Mouse (Mus musculus) E14TG2a.4 (cell line): ENCODE measurements around the gene Rftn2.

Experiments
- H3K27me3 ChIP-seq: 2 replicates; pipeline ENCODE4 v1.6.1; 2014; ENCODE audit warnings: low read length, control low read depth; ENCODE audit not compliant: insufficient read depth
- H3K36me3 ChIP-seq: 2 replicates; pipeline ENCODE4 v1.6.1; 2014; ENCODE audit warnings: low read length, control low read depth; ENCODE audit not compliant: insufficient read depth
- H3K4me1 ChIP-seq: replicated peaks from 2 replicates; pipeline ENCODE4 v1.6.1; 2014; ENCODE audit warnings: low read depth, low read length, control low read depth
- H3K4me3 ChIP-seq: replicated peaks from 2 replicates; pipeline ENCODE4 v1.5.1; 2014; ENCODE audit warnings: mild to moderate bottlenecking, low read length
- H3K9me3 ChIP-seq: 2 replicates; pipeline ENCODE4 v1.6.1; 2014; ENCODE audit warnings: low read length, control low read depth
- CTCF ChIP-seq: conservative IDR thresholded peaks from 2 replicates; pipeline ENCODE4 v1.5.1; 2014; ENCODE audit warnings: low read length
- NANOG ChIP-seq: IDR thresholded peaks from 2 replicates; pipeline ENCODE4 v1.6.1; 2014; ENCODE audit warnings: borderline replicate concordance, low read length, mixed read lengths
- POU5F1 ChIP-seq: IDR thresholded peaks from 2 replicates; pipeline ENCODE4 v1.6.1; 2014; ENCODE audit warnings: low read length, borderline replicate concordance

Gene Rftn2

DNA sequence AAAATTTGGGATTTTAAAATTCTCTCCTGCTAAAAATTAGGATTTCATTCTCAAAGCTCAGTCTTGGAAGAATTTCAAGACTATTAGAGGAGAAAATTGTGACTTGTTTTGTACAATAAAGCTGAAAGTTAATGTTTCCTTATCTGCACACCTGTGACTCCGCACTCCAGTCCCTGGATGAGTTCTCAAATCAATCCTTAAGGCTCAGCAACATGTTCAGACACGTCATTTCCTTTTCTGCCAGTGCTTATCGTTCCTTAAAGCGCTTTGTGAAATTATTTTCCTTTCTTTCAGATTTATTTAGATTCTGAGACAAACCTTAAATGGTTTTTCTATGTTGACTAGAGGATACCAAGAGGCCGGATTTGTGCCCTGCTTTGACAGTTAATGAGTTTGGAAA is 9.9 kb upstream of the Rftn2 start:
- H3K4me1 ChIP-seq = peaks cover 37% of the 10 kb centered on the region
- no peaks in the 10 kb centered on the region for H3K9me3 ChIP-seq
- H3K36me3 ChIP-seq = peaks cover 30% of the 10 kb centered on the region
- no peak for TF ChIP-seq CTCF
- no peak for TF ChIP-seq NANOG
- TF ChIP-seq POU5F1 = no peak
- H3K27me3 ChIP-seq = peaks cover 11% of the 10 kb centered on the region
- peak overlapping the region; percentile 94 for H3K4me3 ChIP-seq

DNA sequence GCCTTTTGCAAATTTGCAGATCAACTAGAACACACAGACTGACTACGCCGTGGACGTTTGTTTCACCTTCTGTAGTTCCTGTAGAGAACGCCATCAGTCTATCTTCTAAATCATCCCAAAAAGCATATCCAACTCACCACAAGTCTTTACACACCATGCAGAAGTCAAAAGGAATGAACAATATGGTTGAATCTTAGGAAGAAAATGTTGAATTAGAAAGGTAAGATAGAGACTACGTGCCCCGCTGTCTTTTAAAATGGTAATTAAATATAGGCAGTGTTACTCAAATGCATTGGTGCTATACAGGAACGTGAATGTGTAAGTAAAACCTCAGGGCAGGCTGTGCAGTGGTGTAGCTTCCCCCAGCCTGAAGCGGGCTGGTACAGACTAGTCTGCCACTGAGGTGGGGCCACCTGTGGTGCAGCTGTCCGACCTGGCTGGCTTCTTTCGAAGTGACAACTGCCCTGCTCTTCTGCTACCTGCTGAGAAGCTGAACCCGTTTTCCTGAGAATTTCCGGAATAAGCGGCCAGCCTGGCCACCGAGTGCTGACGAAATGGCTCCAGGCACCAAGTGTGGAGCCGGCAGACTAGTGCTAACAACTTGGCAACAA is 8.4 kb upstream of the Rftn2 start:
- TF ChIP-seq NANOG (no peak), CTCF (no peak), POU5F1 (no peak)
- H3K4me1 ChIP-seq = peaks cover 33% of the 10 kb centered on the region
- H3K27me3 ChIP-seq = peaks cover 11% of the 10 kb centered on the region
- peak overlapping the region; percentile 48 for H3K4me3 ChIP-seq
- H3K36me3 ChIP-seq = peaks cover 15% of the 10 kb centered on the region
- no peaks in the 10 kb centered on the region for H3K9me3 ChIP-seq

DNA sequence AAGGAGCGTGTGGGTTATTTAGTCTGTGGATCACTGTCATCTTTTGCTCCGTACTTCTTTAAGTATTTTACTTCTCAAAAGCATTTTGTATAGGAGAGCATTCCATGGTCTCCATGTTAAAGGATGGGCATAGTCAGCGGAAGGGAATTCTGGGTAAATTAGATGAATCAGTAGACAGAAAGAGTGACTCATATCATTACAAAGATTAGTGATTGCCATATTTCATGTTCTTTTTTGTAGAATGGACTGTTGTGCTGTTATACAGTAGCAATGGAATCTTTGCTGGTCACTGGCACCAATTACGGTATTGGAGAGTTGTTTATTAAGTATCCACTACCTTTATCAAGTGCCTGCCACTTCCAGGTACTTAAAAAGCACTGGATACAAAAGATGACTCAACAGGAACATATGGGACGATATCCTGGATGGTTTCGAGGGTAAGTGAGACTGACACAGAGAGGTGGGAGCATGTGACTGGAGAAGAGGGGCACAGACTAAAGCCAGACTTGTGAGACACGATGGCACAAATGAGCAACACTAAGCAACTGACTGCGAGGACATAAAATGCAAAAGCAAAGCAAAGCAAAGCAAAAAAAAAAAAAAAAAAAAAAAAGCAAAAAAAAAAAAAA is 1.8 kb upstream of the Rftn2 start:
- H3K4me3 ChIP-seq = no peak overlapping the region
- no peak for TF ChIP-seq CTCF
- TF ChIP-seq NANOG = no peak
- TF ChIP-seq POU5F1 = no peak
- H3K36me3 ChIP-seq = no peaks in the 10 kb centered on the region
- peaks cover 21% of the 10 kb centered on the region for H3K27me3 ChIP-seq
- H3K9me3 ChIP-seq = no peaks in the 10 kb centered on the region
- peaks cover 37% of the 10 kb centered on the region for H3K4me1 ChIP-seq

DNA sequence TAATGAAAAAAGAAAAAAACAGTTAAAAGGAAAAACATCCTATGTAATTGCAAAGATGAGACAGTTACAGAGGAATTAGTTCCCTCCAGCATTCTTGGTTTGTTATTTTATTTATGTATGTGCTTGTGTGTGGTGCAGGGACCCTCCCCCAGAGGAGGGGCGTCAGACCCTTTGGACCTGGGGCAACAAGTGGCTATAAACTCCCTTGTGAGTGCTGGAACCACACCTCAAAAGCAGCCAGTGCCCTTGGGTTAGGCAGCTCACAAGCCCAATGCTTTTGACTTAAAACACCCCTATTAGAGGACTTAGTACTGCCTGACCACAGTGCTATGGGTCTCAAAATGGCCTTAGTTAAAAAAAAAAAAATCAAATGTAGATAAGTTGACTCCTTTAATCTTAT is 794 bp upstream of the Rftn2 start:
- H3K4me3 ChIP-seq = no peak overlapping the region
- TF ChIP-seq NANOG (no peak), POU5F1 (no peak), CTCF (no peak)
- H3K4me1 ChIP-seq = peaks cover 41% of the 10 kb centered on the region
- peaks cover 21% of the 10 kb centered on the region for H3K27me3 ChIP-seq
- no peaks in the 10 kb centered on the region for H3K9me3 ChIP-seq
- H3K36me3 ChIP-seq = no peaks in the 10 kb centered on the region

DNA sequence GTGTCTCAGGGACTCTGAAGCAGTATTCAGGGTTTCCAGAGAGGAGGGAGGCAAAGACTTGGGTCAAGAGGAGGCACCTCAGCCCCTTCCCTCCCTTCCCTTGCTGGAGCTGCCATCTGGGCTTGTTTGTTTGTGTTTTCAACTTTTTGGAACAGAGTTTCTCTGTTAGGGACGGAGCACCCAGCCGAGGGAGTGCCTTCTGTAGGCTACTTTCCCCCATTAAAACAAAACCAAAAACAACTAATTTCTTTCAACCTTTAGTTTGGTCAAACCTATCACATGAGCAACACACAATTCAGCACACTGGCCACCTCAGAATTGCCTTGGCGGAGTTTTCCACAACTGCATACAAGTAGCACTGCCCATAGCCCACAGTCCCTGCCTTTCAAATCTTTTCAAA is 1.2 kb downstream of the Rftn2 start:
- H3K9me3 ChIP-seq = no peaks in the 10 kb centered on the region
- H3K27me3 ChIP-seq = peaks cover 21% of the 10 kb centered on the region
- peaks cover 41% of the 10 kb centered on the region for H3K4me1 ChIP-seq
- no peak overlapping the region for H3K4me3 ChIP-seq
- no peak for TF ChIP-seq NANOG
- TF ChIP-seq POU5F1 = no peak
- TF ChIP-seq CTCF = no peak
- H3K36me3 ChIP-seq = no peaks in the 10 kb centered on the region

DNA sequence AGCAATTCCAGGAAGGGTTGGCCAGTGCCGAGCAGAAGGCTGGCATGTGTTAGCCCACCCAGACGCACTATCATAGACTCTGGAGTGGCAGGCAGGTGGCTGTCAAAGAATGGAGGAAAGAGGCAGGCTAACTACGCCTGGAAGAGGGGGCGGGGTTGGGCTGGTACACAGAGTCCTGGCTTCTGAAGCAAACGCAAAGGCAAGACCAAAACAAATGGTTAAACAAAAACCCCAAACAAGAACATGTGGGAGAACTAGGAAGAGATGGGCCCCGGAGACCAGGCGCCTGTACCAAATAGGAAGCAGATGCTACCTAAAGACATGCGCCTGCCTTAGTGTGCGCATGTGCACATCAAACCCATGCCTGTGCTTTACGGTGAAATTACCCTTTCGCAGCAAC is 2.5 kb downstream of the Rftn2 start:
- TF ChIP-seq NANOG (no peak), CTCF (no peak), POU5F1 (no peak)
- H3K4me1 ChIP-seq = peaks cover 41% of the 10 kb centered on the region
- H3K27me3 ChIP-seq = peaks cover 21% of the 10 kb centered on the region
- H3K4me3 ChIP-seq = no peak overlapping the region
- no peaks in the 10 kb centered on the region for H3K9me3 ChIP-seq
- H3K36me3 ChIP-seq = no peaks in the 10 kb centered on the region

DNA sequence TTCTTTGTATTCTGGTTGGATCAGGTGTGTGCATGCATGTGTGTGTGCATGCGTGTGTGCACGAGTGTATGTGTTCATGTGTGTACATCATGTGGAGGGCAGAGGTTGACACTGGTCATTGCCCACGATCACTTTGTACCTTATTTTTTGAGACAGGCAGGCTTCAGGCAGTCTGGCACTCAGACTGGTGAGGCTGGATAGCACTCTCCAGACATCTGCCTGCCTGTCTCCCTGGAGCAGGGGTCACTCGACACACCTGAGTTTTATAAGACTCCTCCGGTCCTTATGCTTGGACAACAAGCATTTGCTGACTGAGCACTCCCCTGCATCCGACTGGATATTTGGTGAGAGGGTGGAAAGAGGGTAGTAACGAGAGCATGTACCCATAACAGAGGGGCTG is 3.6 kb downstream of the Rftn2 start:
- Histone ChIP-seq H3K36me3 (no peaks in the 10 kb centered on the region), H3K4me3 (no peak overlapping the region), H3K27me3 (peaks cover 21% of the 10 kb centered on the region), H3K4me1 (peaks cover 40% of the 10 kb centered on the region), H3K9me3 (no peaks in the 10 kb centered on the region)
- TF ChIP-seq POU5F1 (no peak), CTCF (no peak)

DNA sequence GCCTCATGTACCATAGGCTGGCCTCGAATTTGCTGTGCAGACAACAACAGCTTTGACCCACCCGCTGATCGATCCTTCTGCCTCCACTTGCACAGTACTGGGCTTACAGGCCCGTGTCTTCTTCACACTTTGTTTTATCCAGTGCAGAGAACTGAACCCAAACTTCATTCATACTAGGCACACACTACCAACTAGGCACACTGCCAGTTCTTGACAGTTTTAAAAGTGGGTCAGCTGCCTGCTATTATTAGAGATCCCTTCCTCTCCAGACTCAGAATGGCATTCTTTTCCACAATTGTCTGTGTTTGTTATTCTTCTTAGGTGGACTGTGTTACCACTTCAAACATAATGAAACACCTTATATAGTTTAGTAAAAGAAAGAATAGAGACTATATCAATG is 5.2 kb downstream of the Rftn2 start:
- TF ChIP-seq CTCF (no peak), NANOG (no peak), POU5F1 (no peak)
- Histone ChIP-seq H3K9me3 (no peaks in the 10 kb centered on the region), H3K27me3 (peaks cover 12% of the 10 kb centered on the region), H3K4me3 (no peak overlapping the region), H3K36me3 (no peaks in the 10 kb centered on the region), H3K4me1 (peaks cover 29% of the 10 kb centered on the region)

DNA sequence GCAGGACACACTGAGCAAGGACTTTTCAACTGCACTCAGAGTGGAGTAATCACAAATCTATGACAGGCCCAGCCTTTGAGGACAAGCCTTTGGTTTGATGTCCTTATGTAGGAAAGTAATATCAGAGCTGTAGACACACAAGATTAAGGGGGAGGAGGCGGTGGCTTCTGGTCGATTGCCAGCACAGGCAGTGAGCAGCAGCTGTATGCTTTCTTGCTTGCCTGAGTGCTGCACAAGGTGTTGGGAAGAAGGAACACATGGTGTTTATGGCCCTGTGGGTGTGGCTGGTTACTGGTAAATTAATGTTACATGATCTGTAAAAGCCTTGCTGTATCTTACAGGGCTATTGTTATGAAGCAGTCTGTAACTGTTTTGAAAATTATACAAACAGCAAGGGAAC is 9.4 kb downstream of the Rftn2 start:
- H3K27me3 ChIP-seq = no peaks in the 10 kb centered on the region
- no peaks in the 10 kb centered on the region for H3K9me3 ChIP-seq
- H3K4me3 ChIP-seq = no peak overlapping the region
- TF ChIP-seq POU5F1 = no peak
- no peak for TF ChIP-seq NANOG
- TF ChIP-seq CTCF = no peak
- peaks cover 21% of the 10 kb centered on the region for H3K4me1 ChIP-seq
- H3K36me3 ChIP-seq = no peaks in the 10 kb centered on the region
